Mouse (Mus musculus): ENCODE data around the gene Zfp451. TPM values are rescaled to one million over a fixed set of nuclear protein-coding genes. Genes with fewer than 3 reads are reported as not detected.
"Not testable (repeated sequence)": the region's sequence is repeated elsewhere in the genome, so short reads cannot be mapped to it uniquely, and the experiment has no call there.

Zfp451 gene
- total RNA-seq (2021): 10 to 100 TPM in 1 of 2 experiments, 1 to 10 TPM in 1; 9.0 to 12.1 TPM
- long read RNA-seq, experiment 1, full-length matches to known transcripts: 3 of 9 reads
- long read RNA-seq, experiment 1, partial matches to known transcripts: 1 of 9 reads
- long read RNA-seq, experiment 1, other reads (novel, unspliced or antisense): 5 of 9 reads
- long read RNA-seq, experiment 2, full-length matches to known transcripts: 1 of 4 reads
- long read RNA-seq, experiment 2, partial matches to known transcripts: 1 of 4 reads
- long read RNA-seq, experiment 2, other reads (novel, unspliced or antisense): 2 of 4 reads

DNA sequence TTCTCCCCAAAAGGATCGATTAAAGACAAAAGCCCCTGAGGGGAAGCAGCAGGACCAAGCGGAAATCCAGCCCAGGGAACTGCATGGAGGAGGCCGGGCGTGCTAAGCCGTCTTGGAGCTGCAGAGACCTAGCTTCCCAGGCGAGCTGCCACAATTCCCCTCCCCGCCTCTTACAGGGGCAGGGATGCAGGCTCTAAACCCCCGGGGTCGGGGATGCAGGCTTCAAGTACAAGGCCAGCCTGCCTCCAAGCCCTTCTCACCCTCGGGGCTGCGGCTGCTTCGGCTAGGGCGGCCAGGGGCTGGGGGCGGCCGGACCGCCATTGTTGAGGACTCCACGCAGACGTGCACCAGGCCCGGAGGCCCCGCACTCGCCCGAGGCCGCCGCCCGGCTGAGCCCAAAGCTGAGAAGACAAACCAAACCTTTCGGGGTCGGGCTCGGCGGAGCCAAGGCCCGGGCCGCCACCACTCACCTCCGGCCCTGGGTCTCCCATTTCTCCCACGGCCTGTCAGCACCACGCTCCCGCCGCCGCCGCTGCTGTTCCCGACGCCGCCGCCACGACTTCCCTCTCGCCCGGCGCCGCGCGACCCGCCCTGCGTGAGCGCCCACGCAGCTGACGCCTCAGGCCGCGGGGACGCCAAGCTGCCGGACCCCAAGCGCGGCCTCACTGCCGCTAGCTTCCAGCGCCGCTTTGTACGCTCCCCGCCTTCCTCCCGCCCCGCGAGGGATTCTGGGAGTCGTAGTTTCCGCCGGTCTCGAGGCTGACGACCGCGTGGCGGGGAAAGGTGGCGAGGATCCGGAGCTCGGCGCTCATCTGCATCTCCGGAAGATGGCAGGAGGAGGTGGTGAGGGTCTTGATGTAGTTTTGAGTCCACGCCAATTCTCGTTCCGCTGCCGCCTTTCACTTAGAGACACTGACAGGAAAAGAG lies at the start of gene Zfp451:
TSS of gene Zfp451 (minus strand) at position 728 of the 927 bp plus-strand sequence.
- DNase-seq (ENCODE audit: low spot score): peak; percentile 91

DNA sequence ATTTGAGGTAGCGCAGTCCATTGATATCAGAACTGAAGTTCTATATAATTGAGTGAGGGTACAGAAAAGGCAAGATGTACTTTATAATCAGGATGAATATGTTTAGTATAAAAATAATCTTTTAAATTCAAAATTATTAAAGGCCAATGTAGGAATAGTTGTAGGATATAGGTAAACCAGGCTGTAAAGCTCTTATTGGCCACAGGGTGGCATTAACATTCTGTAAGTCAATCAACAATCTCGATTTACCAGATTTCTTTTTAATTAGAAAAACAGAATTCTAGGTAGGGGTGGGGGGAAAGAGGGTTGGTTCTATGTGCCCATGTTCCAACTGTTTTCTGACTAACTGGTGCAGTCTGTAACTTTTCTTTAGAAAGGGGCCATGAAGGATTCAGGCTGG lies 32.4 kb upstream of the Zfp451 start:
- DNase-seq (ENCODE audit: low spot score): no peak

GRCm38 (mm10) chr1:33843823-33844222 lies 29.4 kb upstream of the Zfp451 start:
- no peak for DNase-seq (ENCODE audit: low spot score)

GRCm38 (mm10) chr1:33838952-33839351 lies 24.6 kb upstream of the Zfp451 start:
- not testable (repeated sequence) for DNase-seq (ENCODE audit: low spot score)

- DNase-seq (ENCODE audit: low spot score): no peak
Measured at GRCm38 (mm10) chr1:33830586-33830985, 16.2 kb upstream of the Zfp451 start.

- DNase-seq (ENCODE audit: low spot score): no peak
Measured at GRCm38 (mm10) chr1:33817931-33818330, 3.5 kb upstream of the Zfp451 start.

DNA sequence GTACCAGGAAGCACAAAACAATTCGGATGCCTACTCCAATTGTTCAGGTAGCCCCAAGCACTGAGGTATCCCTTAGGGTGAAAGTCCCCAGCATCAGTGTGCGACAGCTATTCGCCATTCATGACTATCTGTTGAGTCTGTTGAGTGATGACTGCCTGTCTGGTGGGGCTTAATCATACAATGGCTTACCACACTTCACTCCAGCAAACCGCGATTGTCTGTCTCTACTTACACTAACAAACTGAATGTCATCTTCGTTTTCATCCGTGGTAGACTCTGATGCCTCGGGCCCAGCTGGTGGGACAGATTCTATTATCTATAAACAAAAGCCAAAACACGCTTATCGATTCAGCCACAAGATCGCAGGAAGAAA lies 914 bp downstream of the Zfp451 start:
- no peak for DNase-seq (ENCODE audit: low spot score)

DNA sequence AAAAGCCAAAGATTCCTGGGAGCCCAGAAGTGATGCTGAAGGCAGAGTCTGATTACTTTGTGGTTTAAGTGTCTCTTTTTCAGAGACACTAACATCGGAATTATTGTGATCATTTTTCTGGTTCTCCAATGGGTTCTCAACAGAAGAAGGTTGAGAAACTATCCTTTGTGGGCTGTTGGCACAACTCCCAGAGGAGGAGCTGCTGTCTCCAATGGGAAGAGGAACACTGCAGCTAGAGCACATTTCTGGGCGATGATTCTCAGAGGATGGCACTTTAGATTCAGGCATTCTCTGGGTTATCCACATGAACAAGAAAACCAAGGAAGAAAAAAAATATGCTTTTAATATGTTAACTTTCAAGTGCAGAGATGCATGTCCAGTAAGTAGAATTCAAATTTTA lies 11.1 kb downstream of the Zfp451 start:
- DNase-seq (ENCODE audit: low spot score): no peak

- DNase-seq (ENCODE audit: low spot score): no peak
Measured at GRCm38 (mm10) chr1:33799620-33800019, 14.8 kb downstream of the Zfp451 start.

- no peak for DNase-seq (ENCODE audit: low spot score)
Measured at GRCm38 (mm10) chr1:33788493-33788892, 25.9 kb downstream of the Zfp451 start.

DNA sequence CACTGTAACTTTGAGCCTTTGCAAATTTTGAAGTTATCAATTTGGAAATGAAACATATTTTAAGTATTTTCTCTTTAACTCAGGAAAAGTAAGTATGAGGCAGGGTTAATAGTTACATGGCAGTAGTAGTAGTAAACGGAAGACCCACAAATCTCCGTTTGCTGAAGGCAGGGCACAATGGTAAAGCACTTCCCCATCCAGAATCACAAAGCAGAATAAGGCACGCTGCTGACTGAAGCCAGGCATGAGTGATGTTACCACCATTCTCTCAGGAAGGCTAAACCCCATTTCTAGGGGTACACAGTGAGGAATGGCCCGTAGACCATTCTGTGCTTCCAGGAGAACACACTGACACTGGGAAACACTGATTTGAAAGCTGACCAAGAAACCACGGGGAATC lies 26.3 kb downstream of the Zfp451 start:
- no peak for DNase-seq (ENCODE audit: low spot score)

GRCm38 (mm10) chr1:33784561-33784960 lies 29.8 kb downstream of the Zfp451 start:
- DNase-seq (ENCODE audit: low spot score): no peak

GRCm38 (mm10) chr1:33776175-33776611 lies 38.2 kb downstream of the Zfp451 start:
- DNase-seq (ENCODE audit: low spot score): no peak

DNA sequence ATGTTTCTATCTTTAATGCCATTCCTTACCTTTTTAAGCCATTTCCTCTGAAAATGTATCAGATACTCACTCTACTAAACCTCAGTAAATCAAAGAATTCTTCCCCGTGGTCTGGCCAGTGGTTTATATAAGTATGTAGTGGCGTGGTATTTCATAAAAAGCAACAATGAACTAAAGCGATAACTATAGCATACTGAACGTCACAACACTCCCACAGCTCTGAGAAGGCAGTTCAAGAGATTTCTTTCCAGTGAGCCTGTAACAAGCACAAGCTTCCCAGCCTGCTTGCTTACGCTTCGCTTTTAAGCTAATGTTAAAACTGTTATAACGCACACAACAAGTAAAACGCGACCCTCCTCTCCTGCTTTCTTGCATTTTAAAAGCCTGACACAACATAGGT lies 42.3 kb downstream of the Zfp451 start:
- no peak for DNase-seq (ENCODE audit: low spot score)

DNA sequence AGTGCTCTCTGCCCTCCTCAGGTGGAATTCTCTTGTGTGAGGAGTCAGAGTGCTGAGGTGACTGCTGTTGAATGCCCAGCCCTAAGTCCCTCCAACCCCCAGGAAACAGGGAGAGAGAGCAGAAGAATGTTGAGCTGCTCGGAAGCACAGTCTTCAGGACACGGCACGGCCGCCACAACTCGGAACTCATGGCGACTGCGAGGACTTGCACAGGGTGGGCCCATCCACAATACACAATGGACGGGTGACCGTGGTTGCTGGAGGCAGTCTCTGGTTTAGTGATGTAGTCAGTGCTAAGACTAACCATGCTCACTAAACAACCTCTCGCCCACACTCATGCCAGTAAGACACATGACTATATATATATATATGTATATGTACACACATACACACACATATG lies 42.8 kb downstream of the Zfp451 start:
- no peak for DNase-seq (ENCODE audit: low spot score)

GRCm38 (mm10) chr1:33768827-33769226 lies 45.6 kb downstream of the Zfp451 start:
- DNase-seq (ENCODE audit: low spot score): no peak

GRCm38 (mm10) chr1:33768091-33768787 lies 46.2 kb downstream of the Zfp451 start:
- no peak for DNase-seq (ENCODE audit: low spot score)

GRCm38 (mm10) chr1:33766520-33767508 lies 47.6 kb downstream of the Zfp451 start:
- DNase-seq (ENCODE audit: low spot score): no peak

GRCm38 (mm10) chr1:33765468-33766080 lies 48.8 kb downstream of the Zfp451 start:
- no peak for DNase-seq (ENCODE audit: low spot score)

- no peak for DNase-seq (ENCODE audit: low spot score)
Measured at GRCm38 (mm10) chr1:33763826-33764225, 50.6 kb downstream of the Zfp451 start.

Data from gastrocnemius, adult 18-20 months (tissue).